Mouse (Mus musculus) stomach, postnatal 0 days (tissue): ENCODE results near the gene Cd24a.

Experiments
- CTCF ChIP-seq: IDR thresholded peaks from 2 replicates; pipeline ENCODE4 v1.5.1; 2016; ENCODE audit warnings: antibody characterized with exemption, low read depth, mild to moderate bottlenecking, moderate library complexity
- EP300 ChIP-seq: optimal IDR thresholded peaks from 2 replicates; pipeline ENCODE3; 2016; ENCODE audit warnings: antibody characterized with exemption

DNA sequence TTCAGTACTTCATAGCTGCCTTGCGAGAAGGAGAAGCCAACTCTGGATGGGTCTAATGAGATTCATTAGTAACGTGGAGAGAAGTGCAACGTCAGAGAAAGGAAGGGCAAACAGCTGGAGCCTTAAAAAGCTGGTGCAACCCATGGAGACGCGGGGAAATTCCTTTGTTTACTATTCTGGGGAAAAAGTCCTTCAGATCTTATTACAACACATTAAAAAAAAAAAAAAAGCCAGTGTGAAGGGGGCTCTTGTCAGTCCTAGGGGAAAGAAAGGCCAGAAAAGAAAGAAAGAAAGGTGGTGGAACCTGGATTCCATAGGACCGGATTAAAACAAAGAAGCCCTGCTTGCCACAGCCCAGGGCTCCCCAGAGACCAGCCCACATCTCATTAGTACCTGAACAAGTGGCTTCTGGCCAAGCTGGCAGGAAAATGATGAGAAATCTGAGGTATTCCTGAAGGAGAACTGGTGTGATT lies 41.0 kb downstream of the Cd24a start:
- TF ChIP-seq CTCF (no peak), EP300 (no peak)
